Mouse (Mus musculus) megakaryocyte, embryonic 14.5 days (primary cell): Measurements from ENCODE around the gene Usp46.

Source experiments
- FLI1 ChIP-seq: IDR thresholded peaks from 2 replicates; pipeline ENCODE4 v1.6.1; 2012; ENCODE audit warnings: low read length, inconsistent platforms, mixed read lengths
- GATA1 ChIP-seq: IDR thresholded peaks from 3 replicates; pipeline ENCODE4 v1.6.1; 2012; ENCODE audit warnings: mixed read lengths, low read length, inconsistent platforms, borderline replicate concordance

GRCm38 (mm10) chr5:74051394-74052170 is 16.6 kb downstream of the Usp46 start:
- TF ChIP-seq GATA1 (no peak), FLI1 (no peak)
